Mouse (Mus musculus) megakaryocyte progenitor cell, adult 5-6 weeks (primary cell): ENCODE data around the gene Dppa2. TPM values are rescaled to one million over a fixed set of nuclear protein-coding genes. Genes with fewer than 3 reads are reported as not detected.

Experiments
- ATAC-seq: replicated peaks from 2 replicates; pipeline ENCODE4 v1.8.0; 2016; ENCODE audit warnings: mild to moderate bottlenecking, moderate TSS enrichment, inconsistent platforms; ENCODE audit not compliant: poor library complexity
- total RNA-seq, 2 experiments: library from RNA; stranded (forward) in 1 of 2; stranded (reverse) in 1 of 2; fragments of 157-497, 149-512 nt in 1 of 2; fragments of 200-1000 nt in 1 of 2; gene quantifications; 2 replicates each; pipeline versions ENCODE4 v1.2.3 to v1.2.4; 2015 to 2017

Dppa2 gene
- total RNA-seq, 2 experiments from 2014 or later: not detected

DNA sequence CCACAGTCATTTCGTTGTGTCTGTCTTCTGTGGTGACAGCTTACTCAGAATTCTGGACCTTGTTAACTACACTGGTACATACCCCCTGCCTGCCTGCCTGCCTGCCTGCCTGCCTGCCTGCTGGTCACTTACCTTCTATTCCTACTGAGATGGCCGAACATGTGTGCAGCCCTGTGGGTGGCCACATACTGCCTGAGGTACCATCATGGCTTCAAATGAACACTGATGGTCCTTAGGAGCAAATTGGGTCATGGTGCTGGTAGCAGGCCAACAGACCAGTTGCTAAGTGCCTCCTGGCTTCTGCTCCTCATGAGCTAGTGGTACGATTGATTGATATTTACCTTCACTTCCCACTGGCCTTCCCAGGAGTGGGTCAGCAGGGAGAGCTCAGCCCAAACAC lies 28.1 kb downstream of the Dppa2 start:
- ATAC-seq: no peak

DNA sequence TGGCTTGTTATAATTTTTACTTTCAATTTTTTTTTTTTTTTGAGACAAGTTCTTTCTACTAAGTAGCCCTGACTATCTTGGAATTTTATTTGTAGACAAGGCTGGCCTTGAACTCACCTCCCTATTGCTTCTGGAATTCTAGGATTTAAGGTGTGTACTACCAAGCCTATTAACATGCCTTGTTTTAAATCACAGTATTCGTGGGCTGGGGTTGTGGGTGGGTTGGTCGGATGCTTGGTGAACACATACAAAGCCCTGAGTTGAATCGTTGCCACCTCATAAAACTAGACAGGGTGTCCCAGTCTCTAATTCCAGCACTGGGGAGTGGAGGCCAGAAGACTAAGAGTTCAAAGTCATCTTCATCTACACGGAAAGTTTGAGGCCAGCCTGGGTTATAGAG lies 31.6 kb downstream of the Dppa2 start:
- ATAC-seq: no peak

DNA sequence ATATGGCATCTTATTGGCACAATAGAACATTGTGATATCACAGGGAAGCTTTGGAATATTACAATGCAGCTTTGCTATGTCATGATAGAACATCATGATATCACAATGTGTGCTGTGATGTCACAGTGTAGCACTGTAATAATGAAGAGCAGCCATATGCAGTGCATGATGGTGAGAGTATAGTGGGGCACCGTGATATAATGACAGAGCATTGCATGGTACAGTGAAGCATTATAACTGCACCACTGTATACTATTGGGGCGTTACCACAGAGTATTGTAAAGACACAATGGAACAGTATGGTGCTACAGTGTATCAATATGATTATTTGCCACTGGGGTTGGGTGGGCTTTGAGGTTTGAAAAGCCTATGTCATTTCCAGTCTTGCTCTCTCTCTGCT lies 40.5 kb downstream of the Dppa2 start:
- no peak for ATAC-seq

DNA sequence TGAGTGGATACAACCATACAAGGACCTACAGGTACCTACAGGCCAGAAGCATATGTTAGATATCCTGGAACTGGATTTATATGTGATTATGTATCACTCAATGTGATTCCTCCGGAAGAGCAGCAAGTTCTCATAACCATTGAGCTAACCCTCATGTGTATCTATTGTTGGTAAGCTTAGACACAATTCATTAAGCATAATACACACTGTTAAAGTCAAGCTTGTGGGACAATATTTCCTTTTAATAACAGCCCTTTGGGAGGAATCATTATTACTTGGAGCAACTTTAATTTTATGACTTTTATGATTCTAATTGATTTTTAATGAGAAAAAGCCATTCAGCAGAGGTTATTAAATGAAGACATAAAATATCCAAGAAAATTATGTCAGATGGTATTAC lies 43.5 kb downstream of the Dppa2 start:
- no peak for ATAC-seq

DNA sequence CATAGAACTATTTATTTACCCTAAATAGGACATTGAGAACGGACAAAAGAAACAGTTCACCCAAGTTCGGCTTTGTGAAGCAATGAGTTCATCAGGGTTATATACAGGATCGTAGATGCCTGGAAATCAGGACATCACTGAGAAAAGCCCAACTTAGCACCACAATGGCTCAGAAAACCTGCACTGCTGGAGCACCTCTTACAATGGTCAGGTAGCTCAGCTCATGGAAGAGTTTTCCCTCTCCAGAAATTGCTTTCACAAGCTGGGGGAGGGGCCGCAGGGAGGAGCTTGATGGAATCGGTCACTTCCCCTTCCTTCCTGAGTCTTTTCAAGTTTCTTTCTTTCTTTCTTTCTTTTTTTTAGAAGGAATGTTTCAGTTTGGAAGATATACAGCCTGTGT lies 52.0 kb downstream of the Dppa2 start:
- no peak for ATAC-seq

DNA sequence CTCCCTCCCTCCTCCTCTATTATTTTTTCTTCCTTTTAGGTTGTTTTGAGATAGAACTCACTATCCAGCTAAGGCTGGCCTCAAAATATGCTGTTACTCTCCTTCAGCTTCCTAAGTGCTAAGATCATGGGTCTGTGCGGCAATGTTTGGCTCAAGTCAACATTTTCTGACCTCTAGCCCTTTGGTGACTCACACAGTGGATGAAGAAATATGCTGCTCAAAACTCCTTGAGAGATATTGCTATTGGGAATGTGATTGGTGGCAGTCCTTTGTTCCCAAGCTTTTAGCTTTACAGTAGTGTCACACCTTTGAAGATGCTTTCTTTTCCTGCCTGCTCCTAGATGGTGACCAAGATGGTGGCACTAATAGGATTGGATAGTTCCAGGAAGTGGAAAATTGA lies 52.7 kb downstream of the Dppa2 start:
- no peak for ATAC-seq

DNA sequence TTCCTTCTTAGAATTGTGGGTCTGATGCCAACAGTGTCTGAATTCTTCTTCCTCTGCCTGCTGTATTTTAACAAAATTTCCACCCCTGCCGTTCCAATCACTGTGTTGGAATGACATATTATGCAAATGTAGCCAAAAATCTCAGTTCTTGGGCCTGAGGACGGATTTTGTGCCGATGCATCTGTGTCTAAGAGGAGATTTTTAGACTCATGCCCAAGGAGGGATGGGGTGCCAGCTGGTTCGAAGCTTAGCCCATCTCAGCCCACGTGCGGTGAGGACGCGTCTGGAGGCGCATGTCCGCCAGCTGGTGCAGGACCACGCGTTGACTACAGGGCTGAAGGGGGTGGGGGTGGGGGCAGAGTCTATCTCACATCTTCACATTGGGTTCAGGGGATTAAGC lies 57.2 kb downstream of the Dppa2 start:
- ATAC-seq: no peak

DNA sequence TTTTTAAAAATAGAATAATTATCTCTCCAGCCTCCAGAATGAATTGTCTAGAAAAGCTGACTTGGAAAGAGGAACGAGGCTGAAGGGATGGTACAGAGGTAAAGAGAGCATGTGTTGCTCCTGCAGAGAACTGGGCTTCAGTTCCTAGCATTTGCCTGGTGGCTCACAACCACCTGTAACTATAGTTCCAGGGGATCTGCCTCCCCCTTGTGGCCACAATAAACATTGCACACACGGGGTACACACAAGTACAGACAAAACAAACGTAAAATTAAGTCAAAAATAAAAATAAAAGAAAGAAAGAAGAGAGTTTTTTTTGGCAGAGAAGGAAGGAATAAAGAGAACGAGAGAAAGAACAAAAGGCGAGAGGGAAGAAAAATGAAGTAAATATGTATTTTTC lies 63.1 kb downstream of the Dppa2 start:
- ATAC-seq: no peak

DNA sequence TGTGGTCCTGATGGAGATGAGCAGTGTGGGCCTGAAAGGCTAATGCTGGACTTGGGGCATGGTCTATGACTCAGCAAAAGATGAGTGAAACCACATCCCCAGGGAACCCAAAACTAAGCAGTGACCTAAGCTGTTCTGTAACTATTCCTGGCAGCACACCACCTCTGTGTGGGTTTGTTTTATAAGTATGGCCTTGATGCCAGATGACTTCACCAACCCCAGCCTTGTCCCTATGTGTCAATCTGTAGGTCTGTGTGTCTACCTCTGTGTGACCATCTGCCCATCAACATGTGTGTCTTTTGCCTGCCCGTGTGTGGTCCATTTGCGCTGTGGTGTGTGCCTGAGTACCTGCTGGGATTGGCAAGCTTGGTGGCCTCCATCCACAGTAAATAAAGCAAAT lies 64.4 kb downstream of the Dppa2 start:
- peak; percentile 31 for ATAC-seq

Other genes with a start within 250 kb of the Dppa2 start
- not detected in 2 replicates for gene Dppa4, start 20.2 kb upstream of the Dppa2 start, total RNA-seq (2015)
- gene Dppa4, start 20.2 kb upstream of the Dppa2 start, total RNA-seq (2017): not detected in 2 replicates
- gene Gm5485, start 108.5 kb downstream of the Dppa2 start, total RNA-seq (2015): not detected in 2 replicates
- gene Gm5485, start 108.5 kb downstream of the Dppa2 start, total RNA-seq (2017): not detected in 2 replicates
- not detected in 2 replicates for gene Morc1, start 127.3 kb downstream of the Dppa2 start, total RNA-seq (2015)
- not detected in 2 replicates for gene Morc1, start 127.3 kb downstream of the Dppa2 start, total RNA-seq (2017)